Mouse (Mus musculus) heart, adult 2 months (tissue): ENCODE results near the gene Ssh3.

ENCODE experiments used
- CTCF ChIP-seq: fragments of 200-600 bp; IDR thresholded peaks from 2 replicates; pipeline ENCODE4 v1.8.1; 2022; ENCODE audit warnings: antibody characterized with exemption, mild to moderate bottlenecking, moderate library complexity
- EP300 ChIP-seq: fragments of 200-500 bp; IDR thresholded peaks from 2 replicates; pipeline ENCODE4 v1.6.1; 2011; ENCODE audit warnings: low read depth, low read length, control low read depth; ENCODE audit not compliant: insufficient read depth
- POLR2A ChIP-seq: fragments of 200-500 bp; IDR thresholded peaks from 2 replicates; pipeline ENCODE4 v1.6.1; 2011; ENCODE audit warnings: mild to moderate bottlenecking, low read depth, low read length, control low read depth; ENCODE audit not compliant: insufficient read depth

- no peak for TF ChIP-seq CTCF
- TF ChIP-seq EP300 = no peak
- TF ChIP-seq POLR2A = no peak
Measured at GRCm38 (mm10) chr19:4244775-4245174, 24.2 kb downstream of the Ssh3 start.
